Mouse (Mus musculus): ENCODE measurements around the gene Sp9. TPM values are rescaled to one million over a fixed set of nuclear protein-coding genes. Genes with fewer than 3 reads are reported as not detected.

Gene Sp9
- total RNA-seq, 2 experiments from 2014 or later: 0.51 TPM; not detected in 1

- peak; percentile 66 for ATAC-seq (replicated peaks; ENCODE audit: low FRiP score, poor library complexity, severe bottlenecking)
Measured at GRCm38 (mm10) chr2:73301979-73302378, 30.3 kb downstream of the Sp9 start.

- ATAC-seq (replicated peaks; ENCODE audit: low FRiP score, poor library complexity, severe bottlenecking): peak; percentile 69
Measured at GRCm38 (mm10) chr2:73302722-73303121, 31.0 kb downstream of the Sp9 start.

- no peak for ATAC-seq (replicated peaks; ENCODE audit: low FRiP score, poor library complexity, severe bottlenecking)
Measured at GRCm38 (mm10) chr2:73304506-73304905, 32.8 kb downstream of the Sp9 start.

GRCm38 (mm10) chr2:73306006-73306405 is 34.3 kb downstream of the Sp9 start:
- no peak for ATAC-seq (replicated peaks; ENCODE audit: low FRiP score, poor library complexity, severe bottlenecking)

GRCm38 (mm10) chr2:73312152-73313116 is 40.7 kb downstream of the Sp9 start, which contains the start of the genes Scrn3 and Cir1:
Scrn3 (plus strand) TSS chr2:73312601.
Cir1 (minus strand) TSS chr2:73312701.
- ATAC-seq (replicated peaks; ENCODE audit: low FRiP score, poor library complexity, severe bottlenecking): peak; percentile 95

GRCm38 (mm10) chr2:73313117-73313501 is 41.4 kb downstream of the Sp9 start:
- peak; percentile 57 for ATAC-seq (replicated peaks; ENCODE audit: low FRiP score, poor library complexity, severe bottlenecking)

- no peak for ATAC-seq (replicated peaks; ENCODE audit: low FRiP score, poor library complexity, severe bottlenecking)
Measured at GRCm38 (mm10) chr2:73314311-73314710, 42.6 kb downstream of the Sp9 start.

- no peak for ATAC-seq (replicated peaks; ENCODE audit: low FRiP score, poor library complexity, severe bottlenecking)
Measured at GRCm38 (mm10) chr2:73317426-73317825, 45.7 kb downstream of the Sp9 start.

- no peak for ATAC-seq (replicated peaks; ENCODE audit: low FRiP score, poor library complexity, severe bottlenecking)
Measured at GRCm38 (mm10) chr2:73319218-73319617, 47.5 kb downstream of the Sp9 start.

GRCm38 (mm10) chr2:73322991-73323390 is 51.3 kb downstream of the Sp9 start:
- ATAC-seq (replicated peaks; ENCODE audit: low FRiP score, poor library complexity, severe bottlenecking): no peak; the same call in 1 of the 2 replicates

- ATAC-seq (replicated peaks; ENCODE audit: low FRiP score, poor library complexity, severe bottlenecking): no peak
Measured at GRCm38 (mm10) chr2:73325871-73326270, 54.1 kb downstream of the Sp9 start.

Other genes starting within 250 kb of the Sp9 start
- 31.8 and 31.9 TPM in 2 replicates for gene Ola1, start 53.0 kb upstream of the Sp9 start, total RNA-seq (2015; ENCODE audit: low replicate concordance)
- 23.3 and 27.5 TPM in 2 replicates for gene Ola1, start 53.0 kb upstream of the Sp9 start, total RNA-seq (2017; ENCODE audit: low replicate concordance)
- gene Scrn3, start 40.7 kb downstream of the Sp9 start, total RNA-seq (2015; ENCODE audit: low replicate concordance): 19.2 and 21.1 TPM in 2 replicates
- gene Scrn3, start 40.7 kb downstream of the Sp9 start, total RNA-seq (2017; ENCODE audit: low replicate concordance): 32.5 and 33.6 TPM in 2 replicates
- 57.6 and 67.9 TPM in 2 replicates for gene Cir1, start 40.8 kb downstream of the Sp9 start, total RNA-seq (2015; ENCODE audit: low replicate concordance)
- 76.7 and 127 TPM in 2 replicates for gene Cir1, start 40.8 kb downstream of the Sp9 start, total RNA-seq (2017; ENCODE audit: low replicate concordance)
- 5.8 and 7.3 TPM in 2 replicates for gene Gpr155, start 114.6 kb downstream of the Sp9 start, total RNA-seq (2015; ENCODE audit: low replicate concordance)
- gene Gpr155, start 114.6 kb downstream of the Sp9 start, total RNA-seq (2017; ENCODE audit: low replicate concordance): 9.3 and 10.6 TPM in 2 replicates

Data from erythroblast, adult 5-6 weeks (primary cell).